Mouse (Mus musculus): ENCODE results near the gene Tmem248. TPM values are rescaled to one million over a fixed set of nuclear protein-coding genes. Genes with fewer than 3 reads are reported as not detected.

The Tmem248 gene
- polyA plus RNA-seq, 1 experiment from 2014 or later = 40.2 TPM

- H3K4me1 ChIP-seq (replicated peaks) = no peaks in the 10 kb centered on the region
- peaks cover 24% of the 10 kb centered on the region for H3K36me3 ChIP-seq
- H3K9me3 ChIP-seq = no peaks in the 10 kb centered on the region
- no peak overlapping the region for H3K4me2 ChIP-seq (replicated peaks)
- WGBS = 87% methylated on average over 11 of the region's 11 CpGs
- H3K27ac ChIP-seq = no peak overlapping the region
- H3K4me3 ChIP-seq (replicated peaks) = no peak overlapping the region
- H3K27me3 ChIP-seq (replicated peaks) = no peaks in the 10 kb centered on the region
- ATAC-seq = no peak
- H3K9ac ChIP-seq = no peak overlapping the region
These were observed 52.1 kb downstream of the Tmem248 start for GRCm38 (mm10) chr5:130268976-130269375.

GRCm38 (mm10) chr5:130272344-130272743 lies 55.5 kb downstream of the Tmem248 start:
- Histone ChIP-seq H3K4me3 (replicated peaks) (no peak overlapping the region), H3K27me3 (replicated peaks) (no peaks in the 10 kb centered on the region), H3K4me1 (replicated peaks) (no peaks in the 10 kb centered on the region), H3K27ac (no peak overlapping the region), H3K9me3 (no peaks in the 10 kb centered on the region), H3K4me2 (replicated peaks) (no peak overlapping the region), H3K9ac (no peak overlapping the region), H3K36me3 (peaks cover 12% of the 10 kb centered on the region)
- WGBS = 100% methylated on average over 1 of the region's 1 CpGs
- no peak for ATAC-seq

GRCm38 (mm10) chr5:130273046-130273445 lies 56.2 kb downstream of the Tmem248 start:
- H3K27ac ChIP-seq = no peak overlapping the region
- no peaks in the 10 kb centered on the region for H3K9me3 ChIP-seq
- H3K36me3 ChIP-seq = peaks cover 10% of the 10 kb centered on the region
- no peaks in the 10 kb centered on the region for H3K4me1 ChIP-seq (replicated peaks)
- H3K27me3 ChIP-seq (replicated peaks) = no peaks in the 10 kb centered on the region
- no peak for ATAC-seq
- H3K4me3 ChIP-seq (replicated peaks) = no peak overlapping the region
- 85% methylated on average over 6 of the region's 6 CpGs for WGBS
- H3K4me2 ChIP-seq (replicated peaks) = no peak overlapping the region
- no peak overlapping the region for H3K9ac ChIP-seq

GRCm38 (mm10) chr5:130275509-130275908 lies 58.6 kb downstream of the Tmem248 start:
- Histone ChIP-seq H3K9ac (no peak overlapping the region), H3K4me2 (replicated peaks) (no peak overlapping the region), H3K4me1 (replicated peaks) (no peaks in the 10 kb centered on the region), H3K9me3 (no peaks in the 10 kb centered on the region), H3K4me3 (replicated peaks) (no peak overlapping the region), H3K27ac (no peak overlapping the region), H3K27me3 (replicated peaks) (no peaks in the 10 kb centered on the region), H3K36me3 (peaks cover 11% of the 10 kb centered on the region; the same call in 1 of the 2 replicates)
- ATAC-seq = no peak
- WGBS = 54% methylated on average over 4 of the region's 4 CpGs

- no peaks in the 10 kb centered on the region for H3K4me1 ChIP-seq (replicated peaks)
- H3K9me3 ChIP-seq = no peaks in the 10 kb centered on the region
- H3K4me3 ChIP-seq (replicated peaks) = no peak overlapping the region
- no peaks in the 10 kb centered on the region for H3K27me3 ChIP-seq (replicated peaks)
- no peak overlapping the region for H3K9ac ChIP-seq
- ATAC-seq = no peak
- H3K4me2 ChIP-seq (replicated peaks) = no peak overlapping the region
- H3K36me3 ChIP-seq = peaks cover 11% of the 10 kb centered on the region; the same call in 1 of the 2 replicates
- 82% methylated on average over 7 of the region's 7 CpGs for WGBS
- H3K27ac ChIP-seq = no peak overlapping the region
These were observed 61.2 kb downstream of the Tmem248 start for GRCm38 (mm10) chr5:130278011-130278472.

GRCm38 (mm10) chr5:130283079-130283732 lies 66.3 kb downstream of the Tmem248 start:
- no peak overlapping the region for H3K27ac ChIP-seq
- H3K4me2 ChIP-seq (replicated peaks) = no peak overlapping the region
- H3K27me3 ChIP-seq (replicated peaks) = no peaks in the 10 kb centered on the region
- WGBS = 96% methylated on average over 9 of the region's 9 CpGs
- no peak overlapping the region for H3K9ac ChIP-seq
- no peak for ATAC-seq
- H3K9me3 ChIP-seq = no peaks in the 10 kb centered on the region
- H3K4me1 ChIP-seq (replicated peaks) = no peaks in the 10 kb centered on the region
- peaks cover 15% of the 10 kb centered on the region for H3K36me3 ChIP-seq
- H3K4me3 ChIP-seq (replicated peaks) = no peak overlapping the region

GRCm38 (mm10) chr5:130288106-130288505 lies 71.2 kb downstream of the Tmem248 start:
- Histone ChIP-seq H3K4me3 (replicated peaks) (no peak overlapping the region), H3K4me2 (replicated peaks) (no peak overlapping the region), H3K27me3 (replicated peaks) (no peaks in the 10 kb centered on the region), H3K9me3 (no peaks in the 10 kb centered on the region), H3K9ac (no peak overlapping the region), H3K4me1 (replicated peaks) (no peaks in the 10 kb centered on the region), H3K36me3 (peaks cover 8% of the 10 kb centered on the region), H3K27ac (no peak overlapping the region)
- 92% methylated on average over 7 of the region's 7 CpGs for WGBS
- ATAC-seq = no peak

- Histone ChIP-seq H3K9ac (no peak overlapping the region), H3K36me3 (peaks cover 3% of the 10 kb centered on the region), H3K4me2 (replicated peaks) (no peak overlapping the region), H3K4me1 (replicated peaks) (no peaks in the 10 kb centered on the region), H3K27me3 (replicated peaks) (no peaks in the 10 kb centered on the region), H3K9me3 (no peaks in the 10 kb centered on the region), H3K27ac (no peak overlapping the region), H3K4me3 (replicated peaks) (no peak overlapping the region)
- no peak for ATAC-seq
- 92% methylated on average over 6 of the region's 6 CpGs for WGBS
These were observed 73.4 kb downstream of the Tmem248 start for GRCm38 (mm10) chr5:130290242-130290641.

GRCm38 (mm10) chr5:130290775-130291174 lies 73.9 kb downstream of the Tmem248 start:
- H3K36me3 ChIP-seq = peaks cover 3% of the 10 kb centered on the region
- no peak overlapping the region for H3K4me3 ChIP-seq (replicated peaks)
- 93% methylated on average over 12 of the region's 12 CpGs for whole genome bisulfite sequencing
- H3K9ac ChIP-seq = no peak overlapping the region
- no peak for ATAC-seq
- no peak overlapping the region for H3K27ac ChIP-seq
- no peaks in the 10 kb centered on the region for H3K27me3 ChIP-seq (replicated peaks)
- no peaks in the 10 kb centered on the region for H3K4me1 ChIP-seq (replicated peaks)
- H3K9me3 ChIP-seq = no peaks in the 10 kb centered on the region
- no peak overlapping the region for H3K4me2 ChIP-seq (replicated peaks)

GRCm38 (mm10) chr5:130292976-130293375 lies 76.1 kb downstream of the Tmem248 start:
- Histone ChIP-seq H3K27ac (no peak overlapping the region), H3K4me2 (replicated peaks) (no peak overlapping the region), H3K9me3 (no peaks in the 10 kb centered on the region), H3K36me3 (peaks cover 7% of the 10 kb centered on the region), H3K4me1 (replicated peaks) (no peaks in the 10 kb centered on the region), H3K9ac (no peak overlapping the region), H3K4me3 (replicated peaks) (no peak overlapping the region), H3K27me3 (replicated peaks) (no peaks in the 10 kb centered on the region)
- WGBS = 91% methylated on average over 4 of the region's 4 CpGs
- ATAC-seq = no peak

Other genes with a start within 250 kb of the Tmem248 start
- gene Gusb, start 214.0 kb upstream of the Tmem248 start, polyA plus RNA-seq (2015; fragmentation: Nextera tagmentation; extraction: Ambion mirVana) = 88.8 and 95.7 TPM in 2 replicates
- 51.4 and 65.0 TPM in 2 replicates for gene Asl, start 187.8 kb upstream of the Tmem248 start, polyA plus RNA-seq (2015; fragmentation: Nextera tagmentation; extraction: Ambion mirVana)
- 34.1 and 38.7 TPM in 2 replicates for gene Crcp, start 187.8 kb upstream of the Tmem248 start, polyA plus RNA-seq (2015; fragmentation: Nextera tagmentation; extraction: Ambion mirVana)
- 53.4 and 59.8 TPM in 2 replicates for gene Tpst1, start 143.8 kb upstream of the Tmem248 start, polyA plus RNA-seq (2015; fragmentation: Nextera tagmentation; extraction: Ambion mirVana)
- 3.8 and 3.9 TPM in 2 replicates for gene Kctd7, start 72.2 kb upstream of the Tmem248 start, polyA plus RNA-seq (2015; fragmentation: Nextera tagmentation; extraction: Ambion mirVana)
- gene Rabgef1, start 45.3 kb upstream of the Tmem248 start, polyA plus RNA-seq (2015; fragmentation: Nextera tagmentation; extraction: Ambion mirVana) = 22.3 and 26.8 TPM in 2 replicates
- gene Sbds, start 38.4 kb downstream of the Tmem248 start, polyA plus RNA-seq (2015; fragmentation: Nextera tagmentation; extraction: Ambion mirVana) = 75.0 and 75.9 TPM in 2 replicates
- 23.5 and 24.0 TPM in 2 replicates for gene Tyw1, start 38.5 kb downstream of the Tmem248 start, polyA plus RNA-seq (2015; fragmentation: Nextera tagmentation; extraction: Ambion mirVana)
- 0.10 and 0.38 TPM in 2 replicates for gene Caln1, start 152.4 kb downstream of the Tmem248 start, polyA plus RNA-seq (2015; fragmentation: Nextera tagmentation; extraction: Ambion mirVana)
- not detected in 2 replicates for gene A330070K13Rik, start 167.6 kb downstream of the Tmem248 start, polyA plus RNA-seq (2015; fragmentation: Nextera tagmentation; extraction: Ambion mirVana)

All from intestine, embryonic 15.5 days (tissue).